Mouse (Mus musculus) cortical plate, adult 2 months (tissue): ENCODE results near the gene Rps6kc1.

Experiments used
- CTCF ChIP-seq: fragments of 200-500 bp; IDR thresholded peaks from 2 replicates; pipeline ENCODE4 v1.5.1; 2011; ENCODE audit warnings: mild to moderate bottlenecking, control low read depth, low read length; ENCODE audit not compliant: insufficient read depth; ENCODE audit errors: extremely low read depth
- POLR2A ChIP-seq: fragments of 200-500 bp; IDR thresholded peaks from 2 replicates; pipeline ENCODE4 v1.6.1; 2011; ENCODE audit warnings: mild to moderate bottlenecking, low read length, control low read depth; ENCODE audit not compliant: insufficient read depth; ENCODE audit errors: extremely low read depth

- TF ChIP-seq POLR2A (no peak), CTCF (no peak)
Measured at GRCm38 (mm10) chr1:190893559-190894167, 17.9 kb downstream of the Rps6kc1 start.
